Comparison of ENCODE assay signal across 21 mouse cellular contexts in the genomic region with DNA sequence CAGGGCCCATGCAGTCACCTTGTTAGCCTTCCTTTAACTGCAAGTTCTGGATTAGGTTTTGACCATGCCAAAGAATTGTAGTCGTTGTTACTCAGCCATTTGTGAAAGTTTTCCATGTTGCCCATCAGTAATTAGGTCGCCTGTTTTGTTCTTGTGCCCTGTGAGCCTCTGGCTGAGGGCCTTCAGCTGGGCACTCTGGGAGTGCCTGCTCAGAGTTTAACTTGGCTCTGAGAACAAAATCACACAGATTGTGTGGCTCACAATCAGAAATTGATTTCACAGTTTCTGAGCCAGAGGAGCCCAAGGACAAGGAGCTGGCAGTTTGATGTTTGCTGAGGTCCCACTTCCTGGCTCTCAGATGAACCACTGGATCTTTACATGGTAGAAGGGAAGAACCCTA. TPM values are rescaled to one million over a fixed set of nuclear protein-coding genes. Genes with fewer than 3 reads are reported as not detected.
A peak's percentile ranks its signal among the peaks of the same experiment; 100 is the strongest.
DNase-seq lines count a peak whose midpoint lies in the region; ATAC-seq and TF ChIP-seq lines count a peak whose summit lies in the region.
"Not testable (repeated sequence)": the region's sequence is repeated elsewhere in the genome, so short reads cannot be mapped to it uniquely, and the experiment has no call there.
"Had no signal": no experiment of that assay in that cellular context is flagged by ENCODE, and none has a peak within 500 bp of the region (broad histone marks: within the 10 kb centered on the region; RNA-seq: fewer than 3 reads in every experiment).

No protein-coding gene starts in this region.

- H3K4me1 ChIP-seq in hindbrain, postnatal 0 days (ENCODE audit: insufficient read depth, low read length): not testable (repeated sequence)
- H3K4me1 ChIP-seq in liver, adult 2 months (ENCODE audit: control insufficient read depth, insufficient read depth, low read length): peaks cover 14% of the 10 kb centered on the region; the same call in 1 of the 2 replicates

- not testable (repeated sequence) for ATAC-seq in hindbrain, postnatal 0 days

- not testable (repeated sequence) for H3K27me3 ChIP-seq in hindbrain, postnatal 0 days (ENCODE audit: insufficient read depth, low read length); liver, adult 2 months (ENCODE audit: control insufficient read depth, insufficient read depth, low read length)

- not testable (repeated sequence) for H3K4me3 ChIP-seq in hindbrain, postnatal 0 days (ENCODE audit: low read length); liver, adult 2 months (ENCODE audit: insufficient read depth, low read depth, low read length)

- not testable (repeated sequence) for H3K27ac ChIP-seq in hindbrain, postnatal 0 days; liver, adult 2 months (replicated peaks; ENCODE audit: insufficient read depth, low read depth, low read length)

- 58% methylated on average over 2 of the region's 2 CpGs for WGBS in hindbrain, postnatal 0 days
- WGBS in liver, adult 2 months: 14% methylated on average over 2 of the region's 2 CpGs

- peak; percentile 37 for DNase-seq in Muller cell, postnatal 12 days (ENCODE audit: inconsistent ontology term)
- peak; percentile 56 for DNase-seq in heart, adult 11 months
- DNase-seq in hindbrain, postnatal 0 days (ENCODE audit: low spot score): peak; percentile 27
- peak; percentile 79 for DNase-seq in liver, adult 2 months (ENCODE audit: extremely low read depth, low read depth, low spot score)
- peak; percentile 31 for DNase-seq in ovary, adult 18-20 months (ENCODE audit: low spot score)

- not testable (repeated sequence) for TF ChIP-seq CTCF in hindbrain, postnatal 0 days (IDR thresholded peaks at IDR 0.05; ENCODE audit: low read depth); liver, adult 2 months (IDR thresholded peaks at IDR 0.05; ENCODE audit: low read depth, low read length)

- H3K4me2 ChIP-seq in hindbrain, postnatal 0 days (ENCODE audit: low read depth, low read length): not testable (repeated sequence)

- not testable (repeated sequence) for H3K9me3 ChIP-seq in hindbrain, postnatal 0 days (ENCODE audit: low read length)

- H3K9ac ChIP-seq in hindbrain, postnatal 0 days (replicated peaks; ENCODE audit: low read length); liver, adult 2 months (ENCODE audit: low read depth, low read length): not testable (repeated sequence)

- H3K79me2 ChIP-seq in liver, adult 2 months (ENCODE audit: control insufficient read depth, insufficient read depth, low read length): not testable (repeated sequence)

- H3K36me3 ChIP-seq in hindbrain, postnatal 0 days (ENCODE audit: insufficient read depth, low read length); liver, adult 2 months (ENCODE audit: control insufficient read depth, insufficient read depth, low read length): not testable (repeated sequence)

- TF ChIP-seq POLR2A in liver, adult 2 months (IDR thresholded peaks at IDR 0.05; ENCODE audit: extremely low read depth, insufficient read depth, low read length): not testable (repeated sequence)

RNA-seq across cellular contexts. Expression of a gene that starts 3.3 kb away (rescaled TPM):
- total RNA-seq in hindbrain, postnatal 0 days (2014; rRNA removed): 90.3 and 92.6 TPM in 2 replicates
- 206 and 219 TPM in 2 replicates for polyA plus RNA-seq in hindbrain, postnatal 0 days (2015; fragmentation: Nextera tagmentation; extraction: Ambion mirVana)
- 1.0 and 1.9 TPM in 2 replicates for total RNA-seq in liver, adult 2 months (2014; rRNA removed)
- polyA plus RNA-seq in liver, adult 2 months (2012; rRNA removed): 4.7 and 6.8 TPM in 2 replicates
- total RNA-seq: G1E had no signal
- polyA plus RNA-seq: G1E had no signal

RNA-seq across cellular contexts. Expression of a gene that starts 9.9 kb away (rescaled TPM):
- not detected in 2 replicates for total RNA-seq in hindbrain, postnatal 0 days (2014; rRNA removed)
- polyA plus RNA-seq in hindbrain, postnatal 0 days (2015; fragmentation: Nextera tagmentation; extraction: Ambion mirVana): not detected in 2 replicates
- not detected in 2 replicates for total RNA-seq in liver, adult 2 months (2014; rRNA removed)
- not detected in 2 replicates for polyA plus RNA-seq in liver, adult 2 months (2012; rRNA removed)
- total RNA-seq: CH12.LX; forebrain, postnatal 0 days; G1E had no signal
- polyA plus RNA-seq: CD4-positive, CD25-positive, alpha-beta regulatory T cell, adult 4 months; cerebellum, adult 2 months; cortical plate, adult 2 months; embryonic facial prominence, embryonic 10.5 days; embryonic facial prominence, embryonic 12.5 days; embryonic facial prominence, embryonic 14.5 days; forebrain, embryonic 11.5 days; forebrain, embryonic 13.5 days; forebrain, embryonic 15.5 days; forebrain, postnatal 0 days; G1E had no signal

RNA-seq across cellular contexts. Expression of a gene that starts 27.0 kb away (rescaled TPM):
- not detected in 2 replicates for total RNA-seq in hindbrain, postnatal 0 days (2014; rRNA removed)
- not detected in 2 replicates for polyA plus RNA-seq in hindbrain, postnatal 0 days (2015; fragmentation: Nextera tagmentation; extraction: Ambion mirVana)
- not detected in 2 replicates for total RNA-seq in liver, adult 2 months (2014; rRNA removed)
- polyA plus RNA-seq in liver, adult 2 months (2012; rRNA removed): not detected in 2 replicates
- total RNA-seq: adrenal gland, adult 2 months; adrenal gland, postnatal 10 days; adrenal gland, postnatal 25 days; adrenal gland, postnatal 4 days; CH12.LX; forebrain, postnatal 0 days; G1E had no signal
- polyA plus RNA-seq: adrenal gland, adult 2 months; CD4-positive, CD25-positive, alpha-beta regulatory T cell, adult 4 months; cerebellum, adult 2 months; cortical plate, adult 2 months; embryonic facial prominence, embryonic 10.5 days; embryonic facial prominence, embryonic 12.5 days; embryonic facial prominence, embryonic 14.5 days; forebrain, embryonic 11.5 days; forebrain, embryonic 13.5 days; forebrain, embryonic 15.5 days; forebrain, postnatal 0 days; G1E had no signal

RNA-seq across cellular contexts. Expression of a gene that starts 27.3 kb away (rescaled TPM):
- total RNA-seq in hindbrain, postnatal 0 days (2014; rRNA removed): not detected in 2 replicates
- not detected in 2 replicates for polyA plus RNA-seq in hindbrain, postnatal 0 days (2015; fragmentation: Nextera tagmentation; extraction: Ambion mirVana)
- not detected in 2 replicates for total RNA-seq in liver, adult 2 months (2014; rRNA removed)
- not detected in 2 replicates for polyA plus RNA-seq in liver, adult 2 months (2012; rRNA removed)
- total RNA-seq: adrenal gland, adult 2 months; adrenal gland, postnatal 10 days; adrenal gland, postnatal 25 days; adrenal gland, postnatal 4 days; CH12.LX; forebrain, postnatal 0 days; G1E had no signal
- polyA plus RNA-seq: adrenal gland, adult 2 months; cerebellum, adult 2 months; cortical plate, adult 2 months; embryonic facial prominence, embryonic 10.5 days; embryonic facial prominence, embryonic 12.5 days; embryonic facial prominence, embryonic 14.5 days; forebrain, embryonic 11.5 days; forebrain, embryonic 13.5 days; forebrain, embryonic 15.5 days; forebrain, postnatal 0 days; G1E had no signal

RNA-seq across cellular contexts. Expression of a gene that starts 33.2 kb away (rescaled TPM):
- not detected in 2 replicates for total RNA-seq in hindbrain, postnatal 0 days (2014; rRNA removed)
- polyA plus RNA-seq in hindbrain, postnatal 0 days (2015; fragmentation: Nextera tagmentation; extraction: Ambion mirVana): not detected in 2 replicates
- not detected in 2 replicates for total RNA-seq in liver, adult 2 months (2014; rRNA removed)
- not detected in 2 replicates for polyA plus RNA-seq in liver, adult 2 months (2012; rRNA removed)
- total RNA-seq: adrenal gland, adult 2 months; adrenal gland, postnatal 10 days; adrenal gland, postnatal 25 days; adrenal gland, postnatal 4 days; CH12.LX; forebrain, postnatal 0 days; G1E had no signal
- polyA plus RNA-seq: adrenal gland, adult 2 months; CD4-positive, CD25-positive, alpha-beta regulatory T cell, adult 4 months; cerebellum, adult 2 months; cortical plate, adult 2 months; embryonic facial prominence, embryonic 10.5 days; embryonic facial prominence, embryonic 12.5 days; embryonic facial prominence, embryonic 14.5 days; forebrain, embryonic 11.5 days; forebrain, embryonic 13.5 days; forebrain, embryonic 15.5 days; forebrain, postnatal 0 days; G1E had no signal

Comparison
In these comparisons a context has a peak if more than half of its experiments do, and no peak if none do; other contexts are left out.
1. DNase-seq: peak in every context shown above with its lines; median percentile 79 in liver, adult 2 months; 56 in heart, adult 11 months; 37 in Muller cell, postnatal 12 days; 31 in ovary, adult 18-20 months; 27 in hindbrain, postnatal 0 days.
2. RNA of a gene that starts 3.3 kb away (total RNA-seq): 90.3 to 92.6 TPM in hindbrain, postnatal 0 days; 1.0 to 1.9 TPM in liver, adult 2 months; every median in the first group is over 10 times any median in the second.